Mouse (Mus musculus) lung, postnatal 0 days (tissue): ENCODE data around the gene Ube2d3. TPM values are rescaled to one million over a fixed set of nuclear protein-coding genes. Genes with fewer than 3 reads are reported as not detected.
"Not testable (repeated sequence)": the region's sequence is repeated elsewhere in the genome, so short reads cannot be mapped to it uniquely, and the experiment has no call there.

Experiments
- ATAC-seq: fragments of 200-750 bp; cut with Nextera tagmentation; 2 replicates; pipeline ENCODE4 v1.8.0; 2017; ENCODE audit warnings: moderate library complexity
- DNase-seq: peaks from one replicate; pipeline ENCODE4 v3.0.0-alpha.2; 2016; ENCODE audit warnings: low spot score
- H3K27ac ChIP-seq: fragments of 300-500 bp; sonication (generic); 2 replicates; pipeline ENCODE4 v1.5.1; 2014; ENCODE audit warnings: antibody characterized with exemption, mild to moderate bottlenecking, low read length, mixed read lengths
- H3K27me3 ChIP-seq: fragments of 300-500 bp; sonication (generic); replicated peaks from 2 replicates; pipeline ENCODE4 v1.6.1; 2014; ENCODE audit warnings: low read length, mixed read lengths; ENCODE audit not compliant: insufficient read depth
- H3K36me3 ChIP-seq: fragments of 300-500 bp; sonication (generic); 2 replicates; pipeline ENCODE4 v1.6.1; 2014; ENCODE audit warnings: low read length, mixed read lengths; ENCODE audit not compliant: insufficient read depth
- H3K4me1 ChIP-seq: fragments of 300-500 bp; sonication (generic); 2 replicates; pipeline ENCODE4 v1.6.1; 2014; ENCODE audit warnings: antibody characterized with exemption, low read depth, low read length, mixed read lengths; ENCODE audit not compliant: insufficient read depth
- H3K4me2 ChIP-seq: fragments of 300-500 bp; sonication (generic); replicated peaks from 2 replicates; pipeline ENCODE4 v1.6.1; 2014; ENCODE audit warnings: low read depth, mild to moderate bottlenecking, low read length, moderate library complexity, mixed read lengths
- H3K4me3 ChIP-seq: fragments of 300-500 bp; sonication (generic); 2 replicates; pipeline ENCODE4 v1.5.1; 2014; ENCODE audit warnings: low read depth, low read length
- H3K9ac ChIP-seq: fragments of 300-500 bp; sonication (generic); replicated peaks from 2 replicates; pipeline ENCODE4 v1.6.1; 2014; ENCODE audit warnings: low read depth, mild to moderate bottlenecking
- H3K9me3 ChIP-seq: fragments of 300-500 bp; sonication (generic); 2 replicates; pipeline ENCODE4 v1.6.1; 2016; ENCODE audit warnings: low read length, mixed read lengths
- CTCF ChIP-seq: IDR thresholded peaks from 2 replicates; pipeline ENCODE4 v1.5.1; 2016; ENCODE audit warnings: antibody characterized with exemption, mild to moderate bottlenecking
- EP300 ChIP-seq: IDR thresholded peaks from 2 replicates; pipeline ENCODE4 v1.6.1; 2016; ENCODE audit warnings: antibody characterized with exemption, mild to moderate bottlenecking, control low read depth
- WGBS: fragments of 180-500 bp; shearing (Covaris S2); extraction: QIAGEN DNeasy Blood & Tissue Kit; methylation state at CpG from one replicate; pipeline ENCODE4 v1.1.7; 2014; 5-methylcytosine and 5-hydroxymethylcytosine counted together
- polyA plus RNA-seq: library from polyadenylated mRNA; unstranded; fragments of >200 nt; fragmentation: Nextera tagmentation; extraction: Ambion mirVana; gene quantifications from 2 replicates; pipeline ENCODE4 v1.2.1, GENCODE M21; 2015

Gene Ube2d3
- polyA plus RNA-seq, 1 experiment from 2014 or later = 386 TPM

DNA sequence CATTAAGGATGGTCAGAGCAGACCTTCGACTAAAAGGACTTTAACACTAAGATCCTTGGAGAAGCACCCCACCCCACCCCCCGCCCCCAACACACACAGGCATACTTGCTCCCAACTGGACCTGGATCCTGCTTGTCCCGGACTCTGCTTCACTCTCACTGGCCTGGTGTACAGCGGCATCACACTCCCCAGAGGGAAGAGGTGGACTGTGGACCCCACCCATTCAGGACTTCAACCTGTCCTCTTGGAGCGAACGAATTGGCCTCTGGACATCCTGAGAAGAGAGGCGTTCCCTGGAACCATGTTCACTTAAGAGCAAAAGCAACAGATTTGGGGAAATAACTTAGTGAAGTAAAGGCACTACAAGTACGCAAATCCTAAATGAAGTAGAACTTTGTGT lies 37.1 kb downstream of the Ube2d3 start:
- no peak overlapping the region for H3K9ac ChIP-seq
- DNase-seq (no peak), ATAC-seq (no peak)
- WGBS = 84% methylated on average over 8 of the region's 8 CpGs
- TF ChIP-seq EP300 (no peak), CTCF (no peak)
- H3K4me1 ChIP-seq = no peaks in the 10 kb centered on the region
- no peaks in the 10 kb centered on the region for H3K27me3 ChIP-seq
- no peak overlapping the region for H3K4me3 ChIP-seq
- H3K9me3 ChIP-seq = no peaks in the 10 kb centered on the region
- H3K36me3 ChIP-seq = no peaks in the 10 kb centered on the region
- H3K4me2 ChIP-seq = no peak overlapping the region
- H3K27ac ChIP-seq = no peak overlapping the region

DNA sequence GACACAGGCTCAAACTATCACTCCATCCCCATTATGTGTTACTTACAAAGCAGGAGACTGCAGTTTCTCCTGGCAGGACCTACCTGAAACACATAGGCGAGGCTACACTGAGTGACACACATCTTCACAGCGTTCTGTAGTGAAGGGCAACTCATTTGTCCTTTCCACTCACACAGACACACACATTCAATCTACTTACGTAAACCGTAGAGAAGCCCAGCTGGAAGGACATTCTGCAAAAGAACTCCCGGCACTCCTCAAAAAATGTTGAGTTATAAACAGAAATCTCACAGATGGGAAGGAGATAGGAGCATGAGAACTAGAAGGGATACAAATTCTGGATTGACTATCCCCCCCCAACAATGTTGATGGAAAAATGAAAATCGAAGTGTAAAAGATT lies 38.3 kb downstream of the Ube2d3 start:
- Histone ChIP-seq H3K4me2 (no peak overlapping the region), H3K9me3 (no peaks in the 10 kb centered on the region), H3K27ac (no peak overlapping the region), H3K9ac (no peak overlapping the region), H3K36me3 (no peaks in the 10 kb centered on the region), H3K4me3 (no peak overlapping the region), H3K4me1 (no peaks in the 10 kb centered on the region), H3K27me3 (no peaks in the 10 kb centered on the region)
- no peak for TF ChIP-seq CTCF
- no peak for TF ChIP-seq EP300
- DNase-seq = no peak
- no peak for ATAC-seq
- 47% methylated on average over 6 of the region's 6 CpGs for WGBS

DNA sequence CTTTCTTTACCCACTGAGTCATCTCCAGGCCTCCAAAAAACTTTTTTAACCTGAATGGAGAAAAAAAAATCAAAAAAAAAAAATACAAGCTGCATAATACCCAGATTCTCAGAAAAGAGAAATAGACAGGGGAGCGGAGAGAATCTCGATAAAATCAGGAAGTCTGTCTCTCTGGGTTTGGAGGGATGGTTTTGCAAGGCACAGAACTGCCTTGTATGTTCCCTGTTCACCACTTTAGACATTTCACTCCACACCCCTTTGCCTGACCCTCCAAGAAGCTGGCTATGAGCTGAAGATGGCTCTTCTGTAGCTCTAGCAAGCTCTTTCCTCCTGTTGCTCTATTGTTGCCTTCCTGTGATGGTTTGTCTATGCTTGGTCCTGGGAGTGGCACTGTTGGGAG lies 39.0 kb downstream of the Ube2d3 start:
- H3K4me1 ChIP-seq = no peaks in the 10 kb centered on the region
- ATAC-seq = no peak
- no peak overlapping the region for H3K4me3 ChIP-seq
- no peak overlapping the region for H3K9ac ChIP-seq
- no peak for TF ChIP-seq CTCF
- no peak for TF ChIP-seq EP300
- no peaks in the 10 kb centered on the region for H3K9me3 ChIP-seq
- H3K27ac ChIP-seq = no peak overlapping the region
- no peaks in the 10 kb centered on the region for H3K27me3 ChIP-seq
- 89% methylated on average over 2 of the region's 2 CpGs for WGBS
- DNase-seq = no peak
- no peaks in the 10 kb centered on the region for H3K36me3 ChIP-seq
- no peak overlapping the region for H3K4me2 ChIP-seq

GRCm38 (mm10) chr3:135479090-135479489 lies 41.1 kb downstream of the Ube2d3 start:
- H3K4me2 ChIP-seq, H3K27me3 ChIP-seq, H3K9me3 ChIP-seq, H3K4me3 ChIP-seq, ATAC-seq, H3K27ac ChIP-seq, DNase-seq, H3K4me1 ChIP-seq, H3K9ac ChIP-seq, H3K36me3 ChIP-seq: not testable (repeated sequence)
- 81% methylated on average over 5 of the region's 5 CpGs for WGBS

- 75% methylated on average over 6 of the region's 6 CpGs for WGBS
- Histone ChIP-seq H3K27ac (no peak overlapping the region), H3K4me3 (no peak overlapping the region), H3K36me3 (no peaks in the 10 kb centered on the region), H3K4me2 (no peak overlapping the region), H3K4me1 (no peaks in the 10 kb centered on the region), H3K9me3 (no peaks in the 10 kb centered on the region), H3K9ac (no peak overlapping the region), H3K27me3 (no peaks in the 10 kb centered on the region)
- TF ChIP-seq EP300 (no peak), CTCF (no peak)
- ATAC-seq (no peak), DNase-seq (no peak)
Measured at GRCm38 (mm10) chr3:135480767-135481166, 42.8 kb downstream of the Ube2d3 start.

- WGBS = 76% methylated on average over 3 of the region's 3 CpGs
- DNase-seq = no peak
- TF ChIP-seq CTCF (no peak), EP300 (no peak)
- no peaks in the 10 kb centered on the region for H3K9me3 ChIP-seq
- ATAC-seq = no peak
- H3K36me3 ChIP-seq = no peaks in the 10 kb centered on the region
- no peak overlapping the region for H3K4me2 ChIP-seq
- H3K4me1 ChIP-seq = no peaks in the 10 kb centered on the region
- no peak overlapping the region for H3K9ac ChIP-seq
- no peaks in the 10 kb centered on the region for H3K27me3 ChIP-seq
- no peak overlapping the region for H3K4me3 ChIP-seq
- H3K27ac ChIP-seq = no peak overlapping the region
Measured at GRCm38 (mm10) chr3:135481608-135482007, 43.7 kb downstream of the Ube2d3 start.

DNA sequence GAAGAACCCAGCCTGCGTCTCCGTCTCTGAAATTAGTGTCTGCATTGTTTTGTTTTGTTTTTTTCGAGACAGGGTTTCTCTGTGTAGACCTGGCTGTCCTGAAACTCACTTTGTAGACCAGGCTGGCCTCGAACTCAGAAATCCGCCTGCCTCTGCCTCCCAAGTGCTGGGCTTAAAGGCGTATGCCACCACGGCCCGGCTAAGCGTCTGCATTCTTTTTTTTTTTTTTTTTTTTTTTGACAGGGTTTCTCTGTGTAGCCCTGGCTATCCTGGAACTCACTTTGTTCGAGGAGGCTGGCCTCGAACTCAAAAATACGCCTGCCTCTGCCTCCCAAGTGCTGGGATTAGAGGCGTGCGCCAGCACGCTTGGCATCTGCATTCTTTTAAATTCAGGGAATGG lies 46.7 kb downstream of the Ube2d3 start:
- H3K4me3 ChIP-seq, ATAC-seq, H3K9me3 ChIP-seq, H3K27me3 ChIP-seq, H3K36me3 ChIP-seq, H3K9ac ChIP-seq, H3K27ac ChIP-seq, H3K4me1 ChIP-seq, DNase-seq: not testable (repeated sequence)
- H3K4me2 ChIP-seq = peak overlapping the region; percentile 96; the same call in 1 of the 2 replicates
- 86% methylated on average over 15 of the region's 15 CpGs for WGBS
